Mouse (Mus musculus): Measurements from ENCODE around the gene Galnt10.
A peak's percentile ranks its signal among the peaks of the same experiment; 100 is the strongest.

Galnt10 gene

DNA sequence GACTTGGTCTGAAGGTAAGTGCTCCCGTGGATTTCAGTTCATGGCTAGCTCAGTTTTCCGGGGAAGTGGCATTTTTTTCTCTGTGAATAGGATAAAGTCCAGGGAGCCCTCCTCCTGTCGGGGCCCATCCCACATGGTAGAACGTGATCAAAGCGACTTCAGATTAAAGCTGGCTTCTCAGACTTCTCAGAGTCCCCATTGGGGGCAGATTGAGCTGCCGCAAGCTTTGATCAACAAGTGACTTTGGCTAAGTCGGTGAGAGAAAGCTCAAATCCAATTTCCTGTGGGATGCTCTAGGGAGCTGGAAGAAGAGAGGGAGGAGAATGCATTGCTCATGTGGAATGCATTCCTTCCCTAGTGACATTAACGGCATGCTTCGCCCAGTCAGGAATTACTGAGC, 10.1 kb upstream of the Galnt10 start:
- no peak for DNase-seq (ENCODE audit: low read depth, low spot score)

DNA sequence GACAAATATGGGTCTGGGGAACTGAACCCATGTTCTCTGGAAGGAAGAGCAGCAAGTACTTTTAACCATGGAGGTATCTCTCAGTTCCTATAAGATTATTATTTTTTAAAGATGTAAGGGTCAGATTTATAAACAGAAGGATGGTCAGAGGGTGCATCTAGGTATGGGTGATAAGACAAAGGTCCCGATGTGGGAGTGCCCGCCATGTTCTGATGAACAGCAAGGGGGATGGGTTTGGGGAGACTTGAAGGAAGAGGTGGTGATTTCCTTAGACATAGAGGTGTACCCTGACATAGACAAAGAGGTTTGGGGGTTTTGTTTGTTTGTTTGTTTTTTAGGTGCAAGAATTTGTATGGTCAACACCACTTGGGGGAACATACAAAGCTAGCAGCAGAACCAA, 1.6 kb upstream of the Galnt10 start:
- DNase-seq (ENCODE audit: low read depth, low spot score) = no peak

DNA sequence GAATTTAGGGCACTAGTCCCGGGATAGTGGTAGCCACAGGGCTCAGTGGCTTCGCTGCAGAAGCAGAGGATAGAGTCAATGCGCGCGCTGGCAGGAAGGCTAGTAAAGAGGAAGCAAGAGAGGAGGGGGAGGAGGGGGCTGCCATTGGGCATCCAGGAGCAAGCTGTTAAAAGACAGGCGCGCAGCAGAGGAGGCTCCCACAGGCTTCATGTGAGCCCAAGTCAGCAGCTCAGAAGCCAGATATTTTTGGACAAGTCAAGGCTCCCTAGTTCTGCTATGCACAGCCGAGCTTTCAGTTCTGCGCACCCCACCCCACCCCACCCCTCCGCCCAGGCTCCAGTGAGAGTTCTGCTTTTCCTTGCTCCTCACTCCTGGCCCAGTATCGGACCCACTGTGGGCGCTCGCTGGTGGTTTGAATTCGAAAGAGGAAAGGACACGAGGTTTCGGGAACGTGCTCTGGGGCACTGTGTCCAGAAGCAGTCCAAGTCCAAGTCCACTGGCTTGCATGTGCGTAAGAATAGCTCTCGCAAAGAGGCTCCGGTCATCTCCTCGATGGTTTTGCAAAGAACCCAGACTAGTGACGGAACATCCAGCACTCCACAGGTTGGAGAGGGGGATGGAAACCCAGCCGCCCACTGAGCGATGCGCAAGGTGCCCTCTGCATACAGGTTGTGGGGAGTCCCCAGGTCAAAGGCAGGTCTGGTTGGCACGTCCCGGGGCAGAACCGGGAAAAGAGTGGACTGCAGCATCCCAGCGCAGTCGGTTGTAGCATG, 811 bp upstream of the Galnt10 start:
- peak; percentile 19 for DNase-seq (ENCODE audit: low read depth, low spot score)

DNA sequence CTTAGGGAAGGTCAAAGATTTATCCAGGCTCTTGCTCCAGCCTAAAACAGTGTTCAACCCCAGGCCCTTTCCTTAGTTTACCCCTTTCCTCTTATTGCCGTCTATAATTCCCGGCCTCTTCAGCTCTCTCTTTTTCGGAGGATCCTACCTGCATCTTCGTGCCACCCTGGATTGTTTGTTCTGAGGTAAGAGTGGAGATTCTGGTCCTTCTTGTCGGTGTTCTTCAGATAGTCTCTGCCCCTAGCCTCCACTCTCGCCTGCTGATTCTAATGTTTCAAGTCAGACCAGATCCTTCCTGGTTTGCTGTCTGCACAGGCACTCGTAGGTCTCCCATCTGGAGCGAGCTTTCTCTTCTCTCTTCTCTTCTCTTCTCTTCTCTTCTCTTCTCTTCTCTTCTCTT, 605 bp downstream of the Galnt10 start:
- DNase-seq (ENCODE audit: low read depth, low spot score) = no peak

DNA sequence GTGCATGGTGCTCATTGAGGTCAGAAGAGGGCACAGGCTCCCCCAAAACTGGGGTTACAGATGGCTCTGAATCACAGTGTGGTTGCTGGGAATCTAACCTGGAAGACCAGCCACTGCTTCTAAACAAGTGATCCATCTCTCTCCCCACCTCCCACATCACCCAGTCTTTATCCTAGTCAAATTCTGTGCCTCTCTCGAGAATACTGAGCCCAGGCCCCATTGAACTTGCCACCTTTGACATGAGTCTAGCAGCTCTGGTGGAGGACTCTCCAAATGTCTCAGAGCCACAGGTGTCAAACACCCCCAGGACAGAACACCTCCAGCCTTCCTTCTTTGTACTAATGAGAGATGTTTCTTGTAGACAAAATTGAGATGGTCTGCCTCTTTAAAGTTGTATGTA, 1.2 kb downstream of the Galnt10 start:
- DNase-seq (ENCODE audit: low read depth, low spot score) = no peak

DNA sequence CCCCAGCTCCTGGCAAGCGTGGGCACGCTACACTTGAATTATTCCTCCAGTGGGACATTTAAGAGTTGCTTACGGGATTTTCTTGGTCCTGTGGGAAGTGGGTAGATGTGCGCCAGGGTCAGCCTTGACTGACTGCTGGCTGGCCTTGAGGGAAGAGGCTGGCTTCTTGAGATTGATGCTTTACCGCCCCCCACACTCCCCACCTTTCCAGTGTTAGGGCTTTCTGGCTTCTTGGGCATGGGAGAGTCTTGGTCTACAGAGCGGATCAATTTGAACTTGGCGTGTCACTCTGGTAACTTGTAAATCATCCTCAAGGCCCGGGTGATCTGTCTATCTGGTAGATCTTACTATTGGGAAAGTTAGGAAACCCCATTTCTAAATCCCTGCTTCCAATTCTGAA, 1.7 kb downstream of the Galnt10 start:
- DNase-seq (ENCODE audit: low read depth, low spot score) = no peak

DNA sequence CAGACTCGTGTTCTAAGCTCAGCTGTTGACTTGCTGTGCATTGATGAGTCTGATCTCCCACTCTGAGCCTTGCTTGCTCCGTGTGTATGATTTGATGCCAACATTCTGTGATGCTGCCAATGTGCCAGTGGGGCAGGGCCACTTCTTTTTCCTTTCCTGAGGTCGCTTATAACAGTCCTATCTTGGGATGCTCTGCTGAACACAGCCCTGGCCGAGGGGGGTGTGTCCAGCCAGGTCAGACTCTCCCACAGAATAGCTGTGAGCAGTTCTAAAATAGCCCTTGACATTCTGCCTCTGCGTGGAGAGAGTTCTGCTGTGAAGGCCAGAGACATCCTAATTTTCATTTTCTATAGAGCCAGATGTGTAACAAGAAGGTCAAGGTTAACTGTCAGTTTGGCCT, 2.2 kb downstream of the Galnt10 start:
- DNase-seq (ENCODE audit: low read depth, low spot score) = no peak

DNA sequence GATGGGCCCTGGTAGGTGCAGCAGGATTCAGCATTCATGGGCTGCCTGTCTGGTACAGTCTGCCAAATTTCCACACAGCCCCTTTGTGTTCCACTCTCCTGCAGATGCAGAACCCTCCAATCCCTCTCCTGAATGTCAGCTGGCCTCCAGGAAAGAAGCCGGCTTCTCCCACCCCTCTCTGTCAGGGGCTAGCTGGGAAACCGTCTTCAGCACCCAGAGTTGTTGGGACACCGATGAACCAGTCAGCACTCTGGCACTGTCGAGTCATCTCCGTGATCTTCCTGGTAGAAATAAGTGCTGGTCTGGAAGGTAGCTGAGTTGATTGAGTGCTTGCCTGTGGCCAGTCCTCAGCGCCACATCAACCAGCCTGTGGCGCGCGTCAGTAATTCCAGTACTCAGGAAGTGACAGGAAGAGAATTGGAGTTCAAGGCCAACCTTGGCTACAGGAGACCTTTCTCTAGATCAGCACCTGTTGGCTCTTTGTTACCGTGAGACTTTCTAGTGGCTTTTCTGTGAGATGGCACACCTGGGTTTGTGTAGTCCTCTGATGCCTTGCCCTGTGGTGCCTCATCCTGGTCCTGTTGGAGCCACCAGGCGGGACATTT, 3.1 kb downstream of the Galnt10 start:
- no peak for DNase-seq (ENCODE audit: low read depth, low spot score)

DNA sequence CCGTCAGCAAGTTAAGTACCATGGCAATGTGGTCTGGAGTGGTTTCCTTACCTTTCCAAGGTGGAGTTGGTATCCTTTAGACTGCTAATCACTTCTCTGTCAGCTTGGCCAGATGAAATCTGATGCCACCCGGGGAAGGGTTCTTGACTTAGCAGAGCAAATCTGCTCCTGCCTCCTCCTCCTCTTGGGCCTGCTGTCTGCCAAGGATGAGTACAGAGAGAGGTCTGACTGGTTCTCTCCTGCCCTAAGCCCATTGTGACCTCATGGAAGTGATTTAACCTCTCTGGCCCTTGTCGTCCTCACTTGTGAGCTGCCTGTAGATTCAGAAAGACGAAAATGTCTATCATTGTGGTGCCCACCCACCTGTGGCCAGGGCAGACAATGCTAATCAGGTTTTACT, 4.0 kb downstream of the Galnt10 start:
- DNase-seq (ENCODE audit: low read depth, low spot score) = no peak

DNA sequence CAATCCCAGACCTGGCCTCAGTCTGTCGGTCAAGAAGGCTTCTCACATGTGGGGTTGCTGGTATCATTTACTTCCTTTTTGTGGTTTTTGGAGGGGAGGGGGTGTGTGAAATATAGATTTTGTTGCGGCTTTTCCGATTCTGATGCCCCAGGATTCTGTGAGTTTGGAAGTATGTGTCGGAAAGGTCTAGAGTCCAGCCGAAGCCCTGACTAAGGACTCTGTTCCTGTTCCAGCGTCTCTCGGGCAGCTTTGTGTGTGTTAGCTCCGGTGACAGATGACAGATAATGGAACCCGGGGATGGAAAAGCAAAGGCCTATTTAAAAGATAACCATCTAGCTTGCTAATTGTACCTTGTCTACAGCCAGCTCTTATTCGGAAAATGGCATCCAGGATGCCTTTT, 4.4 kb downstream of the Galnt10 start:
- no peak for DNase-seq (ENCODE audit: low read depth, low spot score)

DNA sequence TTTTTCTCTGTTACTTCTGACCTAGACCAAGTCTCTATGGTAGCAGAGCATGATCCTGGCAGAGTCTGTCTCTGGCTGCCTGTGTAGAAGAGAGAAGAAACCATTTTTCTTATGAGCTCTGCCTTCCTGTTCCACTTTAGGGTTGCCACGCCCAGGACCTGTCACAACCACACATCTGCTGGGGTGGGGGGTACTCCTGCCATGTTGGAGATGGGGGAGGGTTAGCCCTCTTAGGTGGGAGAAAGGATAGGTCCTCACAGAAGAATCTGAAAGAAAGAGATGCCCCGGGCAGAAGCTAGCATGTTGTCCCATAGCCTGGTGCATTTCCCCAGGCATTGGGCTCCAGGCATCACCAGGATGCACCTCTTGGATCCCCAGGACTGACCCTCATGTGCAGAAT, 5.6 kb downstream of the Galnt10 start:
- no peak for DNase-seq (ENCODE audit: low read depth, low spot score)

DNA sequence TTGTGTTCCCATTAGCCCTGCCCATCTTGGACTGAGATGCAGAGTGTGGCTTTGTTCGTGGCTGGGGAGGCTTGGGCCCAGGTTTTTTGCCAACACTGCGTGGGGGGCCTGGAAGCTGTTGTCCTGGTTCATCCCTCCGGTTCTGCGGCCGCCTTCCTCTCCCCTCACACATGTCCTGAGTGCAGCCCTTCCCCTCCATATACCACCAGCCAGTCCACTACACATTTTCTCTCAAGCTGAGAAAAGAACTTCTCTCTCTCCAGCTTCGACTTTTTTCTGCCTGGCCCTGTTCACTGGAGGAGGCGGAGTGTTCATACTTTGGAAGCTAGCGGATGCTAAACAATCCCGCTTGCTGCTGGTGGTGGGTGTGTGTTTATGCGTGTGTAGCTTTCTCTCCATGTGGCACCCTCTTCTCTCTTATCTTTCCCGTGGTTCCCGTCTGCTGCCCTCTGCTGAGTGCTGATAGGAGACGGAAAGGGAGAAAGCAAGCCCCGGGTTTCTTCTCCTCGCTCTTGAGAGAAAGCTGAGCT, 6.1 kb downstream of the Galnt10 start:
- DNase-seq (ENCODE audit: low read depth, low spot score) = peak; percentile 76

DNA sequence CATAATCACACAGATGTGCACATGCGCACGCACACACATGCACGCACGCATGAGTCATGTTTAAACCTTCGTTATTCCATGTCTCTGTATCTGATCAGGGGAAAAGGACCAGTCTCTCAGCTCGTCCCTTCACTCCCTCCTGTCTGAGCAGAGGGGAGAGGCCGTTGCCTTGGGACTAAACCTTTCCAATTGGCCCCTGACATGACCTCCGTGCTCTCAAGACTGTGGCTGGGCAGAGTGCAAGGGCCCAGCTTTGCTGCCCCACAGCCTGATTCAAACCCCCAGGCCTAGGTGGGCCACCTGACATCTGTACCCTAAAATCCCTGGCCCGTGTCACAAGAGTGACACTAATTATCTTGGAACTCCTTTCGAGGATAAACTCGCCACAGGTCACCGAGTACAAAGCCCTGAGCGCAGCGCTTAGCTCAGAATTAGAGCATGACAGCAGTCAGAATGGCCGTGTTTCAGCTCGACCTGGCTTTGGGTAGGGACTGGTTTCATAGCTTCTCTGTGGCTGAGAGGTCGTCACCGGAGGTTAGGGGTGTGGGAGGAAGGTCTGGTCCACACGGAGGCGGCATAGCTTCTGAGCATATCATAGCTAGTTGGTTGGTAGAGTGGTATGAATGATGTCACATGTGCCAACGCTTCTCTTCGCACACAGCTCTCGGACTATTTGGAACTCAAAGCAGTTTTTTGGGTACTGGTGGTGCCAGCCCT, 7.1 kb downstream of the Galnt10 start:
- no peak for DNase-seq (ENCODE audit: low read depth, low spot score)

DNA sequence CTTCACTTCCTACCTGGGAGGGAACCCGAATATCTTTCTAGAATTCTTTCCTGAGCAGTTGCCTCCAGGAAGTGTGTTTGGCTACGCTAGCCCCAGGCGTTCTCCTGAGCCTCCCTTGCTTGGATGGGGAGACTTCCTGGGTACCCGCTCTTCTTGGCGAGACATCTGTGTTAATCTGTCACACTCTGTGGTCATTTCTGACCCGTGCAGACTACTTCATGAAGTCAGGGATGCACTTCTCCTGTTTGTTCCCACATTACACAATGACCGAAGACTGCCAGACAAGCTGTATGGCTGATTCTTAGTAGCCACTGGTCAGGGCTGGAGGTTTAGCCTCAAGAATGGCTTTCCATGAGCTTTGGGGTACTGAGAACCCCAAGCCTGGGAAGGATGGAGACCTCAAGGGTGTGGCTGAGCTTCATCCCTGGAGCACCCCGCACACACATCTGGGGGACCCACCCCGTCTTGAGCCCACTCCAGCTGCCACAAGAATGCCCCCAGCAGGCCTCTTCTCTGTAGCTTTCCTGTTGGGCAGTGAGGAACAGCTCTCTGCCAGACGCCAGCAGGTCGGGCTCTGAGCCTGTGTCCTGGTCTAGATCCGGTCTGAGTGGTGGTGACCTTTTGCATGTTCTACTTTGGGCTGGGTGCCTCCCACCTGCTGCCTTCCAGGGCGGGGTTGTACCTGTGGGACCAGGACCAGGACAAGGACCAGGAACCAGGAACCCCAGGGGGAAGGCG, 7.8 kb downstream of the Galnt10 start:
- no peak for DNase-seq (ENCODE audit: low read depth, low spot score)

DNA sequence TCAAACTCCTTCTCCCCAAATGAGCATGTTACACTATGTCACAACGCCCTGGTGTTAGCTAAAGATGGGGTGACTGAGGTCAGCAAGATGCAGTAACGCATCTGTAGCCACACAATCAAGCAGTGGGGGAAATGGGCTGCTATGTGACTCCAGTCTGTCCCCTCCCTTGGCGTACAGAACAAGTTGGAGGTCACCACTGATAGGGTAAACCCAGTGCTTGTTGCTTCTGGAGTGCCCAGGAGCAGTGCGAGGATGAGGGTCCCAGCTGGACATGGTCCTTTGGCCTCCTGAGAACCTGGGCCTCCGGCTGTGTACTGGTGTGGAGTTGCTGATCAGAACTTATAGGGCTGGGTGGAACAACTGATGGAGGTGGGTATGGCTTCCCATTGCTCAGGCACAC, 8.6 kb downstream of the Galnt10 start:
- no peak for DNase-seq (ENCODE audit: low read depth, low spot score)

DNA sequence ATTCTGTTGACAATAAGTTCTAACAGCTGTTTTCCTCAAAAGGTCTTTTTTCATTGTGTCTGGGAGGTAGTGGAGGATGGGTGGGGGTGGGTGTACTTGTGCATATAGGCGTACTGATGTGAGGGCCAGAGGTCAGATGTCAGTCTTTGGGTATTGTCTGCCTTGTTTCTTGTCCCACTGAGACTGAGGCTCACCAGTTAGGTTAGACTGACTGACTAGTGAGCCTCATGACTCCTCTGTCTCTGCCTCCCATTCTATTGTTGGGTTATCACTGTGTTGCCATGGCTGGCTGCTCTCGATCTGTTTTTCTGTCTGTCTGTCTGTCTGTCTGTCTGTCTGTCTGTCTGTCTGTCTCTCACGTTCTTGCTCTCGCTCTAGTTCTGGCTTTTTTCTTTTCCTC, 9.1 kb downstream of the Galnt10 start:
- DNase-seq (ENCODE audit: low read depth, low spot score) = no peak

DNA sequence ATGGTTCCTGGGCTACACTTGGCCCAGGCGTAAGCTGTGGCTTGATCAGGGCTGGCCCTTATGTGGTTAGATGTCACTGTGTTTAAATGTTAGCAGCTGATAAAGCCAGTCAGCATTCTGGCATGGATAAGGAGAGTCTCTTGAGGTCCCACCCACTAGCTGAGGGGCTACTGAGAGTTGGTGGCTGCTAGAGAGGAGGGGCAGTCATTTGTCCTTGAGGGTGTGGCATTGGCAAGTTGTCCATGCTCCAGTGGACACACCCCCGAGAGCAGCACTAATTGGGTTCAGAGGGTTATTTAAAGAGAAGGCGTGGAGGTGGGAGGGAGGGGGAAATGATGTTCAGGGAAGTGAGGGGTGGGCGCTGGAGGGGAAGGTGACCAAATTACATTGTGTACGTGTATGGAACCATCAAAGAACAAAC, 9.7 kb downstream of the Galnt10 start:
- no peak for DNase-seq (ENCODE audit: low read depth, low spot score)

DNA sequence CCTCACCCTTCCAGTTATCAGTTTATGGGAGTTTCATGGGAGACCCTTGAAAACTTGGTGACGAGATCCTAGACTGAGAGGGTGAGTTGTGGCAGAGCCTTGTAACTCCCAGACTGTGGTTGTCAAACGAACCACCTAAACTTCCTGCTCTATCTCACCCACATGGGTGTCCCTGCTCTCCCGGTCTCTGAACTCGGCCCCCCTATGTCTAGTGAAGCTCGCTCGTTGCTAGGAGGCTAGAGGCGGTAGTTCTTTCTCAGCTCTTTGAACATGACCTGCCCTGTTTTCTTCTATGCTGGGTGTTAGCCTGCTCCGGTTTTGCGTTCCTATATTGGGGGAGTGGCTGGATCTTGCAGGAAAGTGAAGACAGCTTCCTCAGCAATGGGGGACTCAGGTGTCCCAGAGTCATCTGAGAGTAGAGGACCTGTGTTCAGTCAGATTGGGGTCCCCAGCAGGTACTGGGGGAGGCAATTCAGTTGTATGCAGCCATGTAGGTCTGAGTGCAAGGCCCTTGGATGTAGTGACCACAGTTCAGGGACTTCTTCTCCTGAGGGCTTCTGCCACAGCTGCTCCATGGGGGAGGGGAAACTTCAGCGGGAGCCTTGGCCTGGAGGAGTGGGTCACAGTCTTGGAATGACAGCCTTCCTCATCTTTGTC, 10.6 kb downstream of the Galnt10 start:
- DNase-seq (ENCODE audit: low read depth, low spot score) = no peak

DNA sequence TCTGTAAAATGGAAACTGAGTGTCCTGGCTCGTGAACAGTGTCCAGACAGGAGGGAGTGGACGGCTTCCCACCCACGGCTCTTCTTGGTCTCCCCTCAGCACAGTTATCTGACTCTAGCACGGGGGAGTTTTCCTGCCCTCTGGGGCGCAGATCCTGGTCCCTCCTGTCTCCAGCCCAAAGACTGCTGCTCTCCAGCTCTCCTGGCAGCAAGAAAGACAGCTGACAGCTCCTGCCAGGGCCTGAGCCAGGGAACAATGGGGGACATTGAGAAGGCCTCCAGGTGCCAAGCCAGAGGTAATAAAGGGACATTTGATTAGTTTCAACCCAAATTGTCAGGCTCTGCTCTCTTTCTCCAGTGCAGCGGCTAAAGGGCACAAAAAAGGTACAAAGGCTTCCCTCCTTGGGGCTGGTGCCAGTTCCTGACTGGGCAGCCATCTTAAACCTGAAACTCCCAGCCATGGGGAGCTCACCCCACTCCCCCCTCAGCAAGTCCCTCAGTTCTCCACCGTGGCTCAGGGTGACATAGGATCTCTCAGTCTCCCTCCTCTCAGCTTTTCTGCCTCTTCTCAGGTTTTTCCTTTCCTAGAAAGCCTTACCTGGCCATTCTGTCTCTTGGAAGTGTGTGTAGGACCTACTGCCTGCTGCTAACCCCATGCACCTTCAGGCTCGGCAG, 11.5 kb downstream of the Galnt10 start:
- no peak for DNase-seq (ENCODE audit: low read depth, low spot score)

DNA sequence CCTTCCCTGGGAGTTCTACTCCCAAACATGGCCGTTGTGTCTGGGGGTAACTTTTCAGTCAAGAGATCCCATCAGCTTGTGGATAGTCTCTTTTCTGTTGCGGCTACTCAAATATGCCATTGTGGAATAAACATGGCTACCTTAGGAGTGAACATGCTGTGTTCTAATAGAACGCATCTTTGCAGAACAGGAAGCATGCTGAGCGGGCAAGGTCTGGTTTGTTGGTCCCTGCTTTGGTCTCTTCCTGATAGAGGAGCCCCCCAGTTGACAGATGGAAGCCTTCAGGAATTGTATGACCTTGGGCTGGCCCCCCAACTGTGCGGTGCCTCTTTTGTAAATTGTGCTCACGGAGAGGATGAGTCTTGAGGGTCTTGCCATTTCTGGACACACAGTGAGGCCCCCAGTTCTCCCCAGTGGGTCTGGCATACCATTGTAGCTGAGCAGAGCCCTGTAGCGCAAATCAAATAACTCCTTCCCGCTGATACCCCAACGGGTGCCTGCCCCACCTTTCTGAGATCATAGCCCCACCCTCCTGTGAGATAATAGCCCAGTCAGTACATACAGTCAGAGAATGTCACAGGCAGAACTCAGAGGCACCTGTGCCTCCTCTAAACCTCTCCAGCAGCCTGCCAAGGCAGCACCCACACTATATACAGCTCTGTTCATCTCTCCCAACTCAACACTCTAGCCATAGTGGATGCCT, 12.3 kb downstream of the Galnt10 start:
- DNase-seq (ENCODE audit: low read depth, low spot score) = no peak
